Mouse (Mus musculus): ENCODE measurements at regions not wholly inside any gene's neighbourhood (a gene's known extent, or its start where the extent isn't known, plus 50 kb on each side); places are given as distances from the start of the nearest gene placed in this dataset.
A peak's percentile ranks its signal among the peaks of the same experiment; 100 is the strongest.

DNA sequence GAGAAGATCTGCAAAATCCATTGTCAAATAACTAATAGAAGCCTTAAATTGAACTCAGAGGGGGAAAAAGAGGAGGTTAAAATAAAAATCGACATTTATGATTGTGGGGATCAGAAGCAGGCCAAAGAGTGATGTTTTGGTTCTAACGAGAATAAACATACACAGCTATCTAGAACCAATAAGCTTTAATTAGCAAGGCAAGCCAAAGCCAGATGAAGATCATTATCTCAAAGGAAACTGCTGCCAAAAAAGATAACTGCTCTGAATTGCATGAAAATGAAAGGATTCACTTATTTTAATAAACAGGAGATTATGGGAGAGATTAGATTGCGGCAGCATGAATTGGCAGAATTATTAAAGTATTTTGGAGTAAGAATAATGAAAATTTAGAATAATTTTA lies 716.8 kb downstream of the Stpg2 start:
- no peaks in the 10 kb centered on the region for H3K4me1 ChIP-seq (ENCODE audit: control insufficient read depth, insufficient read depth, low read depth, low read length)
- no peak overlapping the region for H3K27ac ChIP-seq (ENCODE audit: low read depth, low read length)
- no peak overlapping the region for H3K4me2 ChIP-seq (ENCODE audit: low read length)
- no peak overlapping the region for H3K9ac ChIP-seq (ENCODE audit: low read depth, low read length)
- no peak overlapping the region for H3K4me3 ChIP-seq (ENCODE audit: low read length)
- no peaks in the 10 kb centered on the region for H3K36me3 ChIP-seq (ENCODE audit: control insufficient read depth, insufficient read depth, low read length)
- ATAC-seq, result no peak
- no peaks in the 10 kb centered on the region for H3K9me3 ChIP-seq (ENCODE audit: control insufficient read depth, low read length)
- WGBS, result 71% methylated on average over 3 of the region's 3 CpGs
- no peaks in the 10 kb centered on the region for H3K27me3 ChIP-seq (replicated peaks; ENCODE audit: control insufficient read depth, insufficient read depth, low read length)

DNA sequence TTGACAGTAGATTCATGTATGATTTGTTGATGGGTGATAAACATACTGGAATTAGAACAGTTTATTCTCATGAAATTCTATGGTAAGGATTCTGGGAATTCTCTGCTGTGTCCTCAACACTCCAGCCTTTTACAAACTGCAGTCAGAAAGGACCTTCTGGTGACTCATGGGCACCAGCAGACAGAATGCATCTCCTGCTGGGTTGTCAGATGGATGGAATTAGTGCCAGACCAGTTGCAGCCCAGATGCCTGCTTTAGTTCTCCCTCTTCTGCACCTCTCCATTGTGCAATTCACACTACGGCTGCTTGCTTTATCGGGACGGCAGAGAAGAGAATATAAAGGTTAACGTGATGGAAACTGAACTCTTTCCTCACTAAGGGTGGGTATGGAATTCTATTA lies 727.5 kb downstream of the Stpg2 start:
- Histone ChIP-seq H3K9ac (ENCODE audit: low read depth, low read length) (no peak overlapping the region), H3K27ac (ENCODE audit: low read depth, low read length) (no peak overlapping the region), H3K27me3 (replicated peaks; ENCODE audit: control insufficient read depth, insufficient read depth, low read length) (no peaks in the 10 kb centered on the region), H3K4me2 (ENCODE audit: low read length) (no peak overlapping the region), H3K4me1 (ENCODE audit: control insufficient read depth, insufficient read depth, low read depth, low read length) (no peaks in the 10 kb centered on the region), H3K9me3 (ENCODE audit: control insufficient read depth, low read length) (no peaks in the 10 kb centered on the region), H3K4me3 (ENCODE audit: low read length) (no peak overlapping the region), H3K36me3 (ENCODE audit: control insufficient read depth, insufficient read depth, low read length) (no peaks in the 10 kb centered on the region)
- ATAC-seq, result no peak
- WGBS, result 14% methylated on average over 4 of the region's 4 CpGs

DNA sequence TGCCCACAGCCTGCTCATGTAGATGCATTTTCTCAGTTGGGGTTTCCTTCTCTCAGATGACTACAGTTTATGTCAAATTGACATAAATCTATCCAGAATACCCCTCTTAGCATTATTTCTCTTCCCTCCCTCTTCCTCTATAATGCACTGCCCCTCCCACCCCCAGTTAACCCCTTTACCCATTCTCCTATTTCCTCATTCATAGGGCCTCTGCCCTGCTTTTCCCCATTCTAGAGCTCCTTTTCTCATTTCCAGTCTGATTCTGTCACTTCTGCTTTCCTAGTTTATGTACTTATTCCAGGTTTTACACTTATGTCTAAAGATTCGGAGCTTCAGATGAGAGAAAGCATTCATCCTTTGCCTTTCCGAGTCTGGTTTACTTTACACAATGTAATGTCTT lies 740.7 kb downstream of the Stpg2 start:
- H3K4me1 ChIP-seq (ENCODE audit: control insufficient read depth, insufficient read depth, low read depth, low read length), result no peaks in the 10 kb centered on the region
- 93% methylated on average over 2 of the region's 2 CpGs for WGBS
- no peak overlapping the region for H3K4me3 ChIP-seq (ENCODE audit: low read length)
- H3K27ac ChIP-seq (ENCODE audit: low read depth, low read length), result no peak overlapping the region
- no peak overlapping the region for H3K9ac ChIP-seq (ENCODE audit: low read depth, low read length)
- H3K36me3 ChIP-seq (ENCODE audit: control insufficient read depth, insufficient read depth, low read length), result no peaks in the 10 kb centered on the region
- no peaks in the 10 kb centered on the region for H3K9me3 ChIP-seq (ENCODE audit: control insufficient read depth, low read length)
- no peak overlapping the region for H3K4me2 ChIP-seq (ENCODE audit: low read length)
- H3K27me3 ChIP-seq (replicated peaks; ENCODE audit: control insufficient read depth, insufficient read depth, low read length), result no peaks in the 10 kb centered on the region
- no peak for ATAC-seq

DNA sequence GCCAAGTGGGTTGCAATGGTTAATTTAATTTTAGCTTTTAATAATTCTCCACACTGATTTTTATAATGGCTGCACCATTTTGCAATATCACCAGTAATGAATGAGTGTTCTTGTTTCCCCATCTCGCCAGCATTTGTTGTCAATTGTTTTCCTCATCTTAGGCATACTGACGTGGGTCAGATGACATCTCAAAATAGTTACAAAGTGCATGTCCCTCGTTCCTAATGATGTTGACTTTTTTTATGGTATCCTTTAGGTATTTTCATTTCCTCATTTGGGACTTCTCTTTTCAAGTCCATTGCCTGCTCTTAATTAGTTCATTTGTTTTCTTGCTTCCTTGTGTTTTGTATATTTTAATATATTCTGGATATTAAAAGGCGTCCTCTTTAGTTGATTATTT lies 741.8 kb downstream of the Stpg2 start:
- no peak overlapping the region for H3K4me2 ChIP-seq (ENCODE audit: low read length)
- no peak for ATAC-seq
- H3K27ac ChIP-seq (ENCODE audit: low read depth, low read length), result no peak overlapping the region
- 78% methylated on average over 4 of the region's 4 CpGs for WGBS
- H3K27me3 ChIP-seq (replicated peaks; ENCODE audit: control insufficient read depth, insufficient read depth, low read length), result no peaks in the 10 kb centered on the region
- no peaks in the 10 kb centered on the region for H3K9me3 ChIP-seq (ENCODE audit: control insufficient read depth, low read length)
- H3K9ac ChIP-seq (ENCODE audit: low read depth, low read length), result no peak overlapping the region
- H3K4me3 ChIP-seq (ENCODE audit: low read length), result no peak overlapping the region
- no peaks in the 10 kb centered on the region for H3K4me1 ChIP-seq (ENCODE audit: control insufficient read depth, insufficient read depth, low read depth, low read length)
- no peaks in the 10 kb centered on the region for H3K36me3 ChIP-seq (ENCODE audit: control insufficient read depth, insufficient read depth, low read length)

DNA sequence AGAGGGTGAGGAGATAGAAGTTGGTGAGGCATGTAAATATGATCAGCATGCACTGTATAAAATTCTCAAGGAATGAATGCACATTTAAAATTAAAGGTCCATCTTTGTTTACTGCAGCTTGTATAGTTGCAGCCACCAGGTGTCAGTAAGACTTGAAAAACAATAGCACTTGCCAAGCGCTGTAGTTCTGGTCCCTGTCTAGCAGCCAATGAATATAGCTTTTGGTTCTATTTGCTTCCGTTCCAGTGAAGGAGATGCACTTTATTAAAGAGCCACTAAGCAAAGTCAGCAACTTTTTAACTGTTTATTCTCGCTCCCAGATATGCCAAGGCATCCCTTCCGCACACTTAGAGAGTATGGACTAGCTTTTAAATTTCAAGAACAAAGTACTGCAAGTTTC lies 743.6 kb downstream of the Stpg2 start:
- no peak overlapping the region for H3K27ac ChIP-seq (ENCODE audit: low read depth, low read length)
- no peaks in the 10 kb centered on the region for H3K4me1 ChIP-seq (ENCODE audit: control insufficient read depth, insufficient read depth, low read depth, low read length)
- 63% methylated on average over 4 of the region's 4 CpGs for WGBS
- no peaks in the 10 kb centered on the region for H3K27me3 ChIP-seq (replicated peaks; ENCODE audit: control insufficient read depth, insufficient read depth, low read length)
- no peak overlapping the region for H3K4me3 ChIP-seq (ENCODE audit: low read length)
- H3K9ac ChIP-seq (ENCODE audit: low read depth, low read length), result no peak overlapping the region
- H3K9me3 ChIP-seq (ENCODE audit: control insufficient read depth, low read length), result no peaks in the 10 kb centered on the region
- no peaks in the 10 kb centered on the region for H3K36me3 ChIP-seq (ENCODE audit: control insufficient read depth, insufficient read depth, low read length)
- H3K4me2 ChIP-seq (ENCODE audit: low read length), result no peak overlapping the region
- 0 out of 2 replicates have a peak, but pooled peaks have one; percentile 40 for ATAC-seq

DNA sequence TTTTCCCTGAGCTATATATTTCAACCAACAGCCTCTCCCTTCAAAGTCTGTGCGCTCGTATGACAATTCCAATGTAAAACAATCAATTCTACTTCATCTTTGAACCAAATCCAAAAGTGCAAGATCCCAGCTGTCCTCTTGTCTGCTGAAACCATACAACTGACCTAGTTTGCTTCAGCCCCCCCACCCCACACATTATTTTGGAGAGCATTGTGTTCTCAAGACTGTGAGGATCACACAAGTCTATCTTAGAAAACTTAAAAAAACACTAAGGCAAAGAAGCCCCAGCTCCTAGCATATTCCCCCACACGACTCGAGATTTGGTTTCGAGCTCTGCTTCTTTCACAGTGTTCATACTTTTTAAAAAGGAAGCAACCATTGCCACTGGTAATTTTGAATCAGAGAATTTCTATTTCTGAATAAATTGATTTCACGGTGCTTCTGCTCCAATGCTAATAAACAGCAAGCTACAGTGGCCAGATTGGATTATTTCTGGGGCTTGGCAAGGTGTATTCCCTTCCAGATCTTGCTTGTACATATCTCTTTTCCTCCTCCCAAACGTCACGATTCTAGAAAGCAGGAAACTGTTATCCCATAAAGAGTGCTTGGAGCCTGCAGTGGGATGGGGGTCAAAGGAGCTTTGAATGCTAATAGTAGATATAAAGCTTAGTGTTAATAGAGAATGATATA lies 744.7 kb downstream of the Stpg2 start:
- WGBS, result 72% methylated on average over 8 of the region's 8 CpGs
- no peaks in the 10 kb centered on the region for H3K27me3 ChIP-seq (replicated peaks; ENCODE audit: control insufficient read depth, insufficient read depth, low read length)
- ATAC-seq, result no peak
- no peaks in the 10 kb centered on the region for H3K36me3 ChIP-seq (ENCODE audit: control insufficient read depth, insufficient read depth, low read length)
- H3K27ac ChIP-seq (ENCODE audit: low read depth, low read length), result no peak overlapping the region
- H3K9ac ChIP-seq (ENCODE audit: low read depth, low read length), result no peak overlapping the region
- H3K4me3 ChIP-seq (ENCODE audit: low read length), result no peak overlapping the region
- no peaks in the 10 kb centered on the region for H3K9me3 ChIP-seq (ENCODE audit: control insufficient read depth, low read length)
- no peak overlapping the region for H3K4me2 ChIP-seq (ENCODE audit: low read length)
- H3K4me1 ChIP-seq (ENCODE audit: control insufficient read depth, insufficient read depth, low read depth, low read length), result no peaks in the 10 kb centered on the region

DNA sequence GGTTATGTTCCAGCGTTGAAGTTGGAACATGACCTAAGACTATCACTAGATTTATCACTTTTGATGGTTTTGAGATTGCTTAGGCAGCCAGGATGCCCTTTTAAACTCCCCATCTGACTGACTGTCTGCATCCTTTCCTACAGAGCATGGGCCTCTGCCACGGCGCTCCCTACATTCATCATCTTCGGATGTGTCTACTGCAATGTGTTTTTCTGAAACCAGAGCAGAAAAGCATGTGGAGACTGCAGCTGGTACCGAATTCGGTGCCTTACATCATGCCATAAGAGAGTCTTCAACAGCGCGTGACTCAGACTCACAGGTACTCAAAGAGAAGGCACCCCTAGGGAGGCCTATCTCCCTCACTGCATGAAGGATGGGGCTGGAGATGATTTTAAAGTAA lies 746.0 kb downstream of the Stpg2 start:
- H3K4me1 ChIP-seq (ENCODE audit: control insufficient read depth, insufficient read depth, low read depth, low read length), result no peaks in the 10 kb centered on the region
- ATAC-seq, result peak; percentile 72; the same call in 1 of the 2 replicates
- WGBS, result 83% methylated on average over 8 of the region's 8 CpGs
- no peak overlapping the region for H3K9ac ChIP-seq (ENCODE audit: low read depth, low read length)
- H3K27me3 ChIP-seq (replicated peaks; ENCODE audit: control insufficient read depth, insufficient read depth, low read length), result no peaks in the 10 kb centered on the region
- no peak overlapping the region for H3K27ac ChIP-seq (ENCODE audit: low read depth, low read length)
- no peak overlapping the region for H3K4me2 ChIP-seq (ENCODE audit: low read length)
- no peaks in the 10 kb centered on the region for H3K36me3 ChIP-seq (ENCODE audit: control insufficient read depth, insufficient read depth, low read length)
- no peak overlapping the region for H3K4me3 ChIP-seq (ENCODE audit: low read length)
- H3K9me3 ChIP-seq (ENCODE audit: control insufficient read depth, low read length), result no peaks in the 10 kb centered on the region

DNA sequence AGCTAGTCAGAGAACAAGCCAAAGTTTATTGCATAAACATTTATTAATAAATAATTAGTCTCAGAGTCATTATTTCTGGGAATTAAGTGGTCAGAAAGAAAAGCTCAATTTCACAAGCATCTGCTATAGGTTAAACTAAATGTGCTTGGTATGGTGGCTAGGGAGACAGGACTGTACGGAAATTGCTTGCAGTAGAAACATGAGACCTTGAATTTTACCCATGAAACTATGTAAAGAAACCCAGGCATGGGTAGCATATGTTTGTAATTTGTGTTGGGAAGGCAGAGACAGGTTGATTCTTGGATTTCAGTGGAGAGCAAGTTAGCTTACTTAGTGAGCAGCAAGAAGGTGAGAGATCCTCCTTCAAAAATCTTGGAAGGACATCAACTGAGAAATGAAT lies 772.7 kb downstream of the Stpg2 start:
- no peak for ATAC-seq
- no peak overlapping the region for H3K27ac ChIP-seq (ENCODE audit: low read depth, low read length)
- no peaks in the 10 kb centered on the region for H3K27me3 ChIP-seq (replicated peaks; ENCODE audit: control insufficient read depth, insufficient read depth, low read length)
- no peaks in the 10 kb centered on the region for H3K36me3 ChIP-seq (ENCODE audit: control insufficient read depth, insufficient read depth, low read length)
- H3K9ac ChIP-seq (ENCODE audit: low read depth, low read length), result no peak overlapping the region
- WGBS, result 89% methylated on average over 1 of the region's 1 CpGs
- H3K9me3 ChIP-seq (ENCODE audit: control insufficient read depth, low read length), result no peaks in the 10 kb centered on the region
- H3K4me1 ChIP-seq (ENCODE audit: control insufficient read depth, insufficient read depth, low read depth, low read length), result no peaks in the 10 kb centered on the region
- no peak overlapping the region for H3K4me2 ChIP-seq (ENCODE audit: low read length)
- no peak overlapping the region for H3K4me3 ChIP-seq (ENCODE audit: low read length)

DNA sequence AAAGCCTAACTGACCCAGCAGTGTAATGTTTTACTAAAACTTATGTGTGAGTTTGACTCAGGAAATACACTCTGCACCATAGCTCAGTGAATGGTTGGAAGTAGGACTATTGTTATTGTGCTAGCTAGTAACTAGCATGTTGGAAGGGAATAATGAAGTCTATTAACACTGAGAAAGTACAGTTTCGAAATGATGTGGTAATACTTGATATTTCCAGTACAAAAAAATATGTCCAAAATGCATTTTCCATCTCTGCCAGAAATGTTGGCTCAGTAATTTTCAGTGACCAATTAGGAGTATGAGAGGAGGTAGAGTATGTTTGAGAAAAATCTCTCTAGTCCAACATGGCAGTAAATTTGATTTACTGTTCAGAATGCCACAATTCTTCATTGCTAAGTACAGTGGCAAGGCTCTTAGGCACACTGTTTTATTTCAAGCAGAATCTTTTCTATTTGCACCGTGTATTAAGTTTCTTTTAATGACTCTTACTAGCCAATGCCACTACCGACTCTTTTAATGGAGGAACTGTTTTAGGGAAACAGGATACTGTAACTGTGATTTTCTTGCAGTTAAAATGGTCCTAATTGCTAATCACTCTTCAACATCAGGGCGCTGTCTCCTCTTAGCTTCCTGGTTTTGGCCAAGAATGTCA lies 780.5 kb downstream of the Stpg2 start:
- 85% methylated on average over 4 of the region's 4 CpGs for WGBS
- H3K27me3 ChIP-seq (replicated peaks; ENCODE audit: control insufficient read depth, insufficient read depth, low read length), result no peaks in the 10 kb centered on the region

More for the DNA sequence above, 780.5 kb downstream of the Stpg2 start:
- Histone ChIP-seq H3K4me1 (ENCODE audit: control insufficient read depth, insufficient read depth, low read depth, low read length) (no peaks in the 10 kb centered on the region), H3K36me3 (ENCODE audit: control insufficient read depth, insufficient read depth, low read length) (no peaks in the 10 kb centered on the region), H3K27ac (ENCODE audit: low read depth, low read length) (no peak overlapping the region), H3K9me3 (ENCODE audit: control insufficient read depth, low read length) (no peaks in the 10 kb centered on the region), H3K4me2 (ENCODE audit: low read length) (no peak overlapping the region), H3K9ac (ENCODE audit: low read depth, low read length) (no peak overlapping the region), H3K4me3 (ENCODE audit: low read length) (no peak overlapping the region)
- no peak for ATAC-seq
